Mouse (Mus musculus) midbrain, embryonic 11.5 days (tissue): ENCODE measurements around the gene Anapc15-ps. TPM values are rescaled to one million over a fixed set of nuclear protein-coding genes. Genes with fewer than 3 reads are reported as not detected.
"Not testable (repeated sequence)": the region's sequence is repeated elsewhere in the genome, so short reads cannot be mapped to it uniquely, and the experiment has no call there.

Source experiments
- ATAC-seq: fragments of 200-750 bp; cut with Nextera tagmentation; 2 replicates; pipeline ENCODE4 v1.8.0; 2017; ENCODE audit warnings: moderate TSS enrichment, moderate library complexity; ENCODE audit not compliant: low FRiP score
- DNase-seq: peaks from one replicate; pipeline ENCODE4 v3.0.0; 2015; ENCODE audit warnings: low spot score; ENCODE audit errors: missing footprints
- H3K27ac ChIP-seq: fragments of 300-500 bp; sonication (generic); 2 replicates; pipeline ENCODE4 v1.5.1; 2014; ENCODE audit warnings: low read depth, low read length
- H3K27me3 ChIP-seq: fragments of 300-500 bp; sonication (generic); 2 replicates; pipeline ENCODE4 v1.6.1; 2014; ENCODE audit warnings: mild to moderate bottlenecking, low read length, moderate library complexity, mixed read lengths; ENCODE audit not compliant: control insufficient read depth, insufficient read depth
- H3K36me3 ChIP-seq: fragments of 300-500 bp; sonication (generic); 2 replicates; pipeline ENCODE4 v1.6.1; 2014; ENCODE audit warnings: mild to moderate bottlenecking, low read length, moderate library complexity, mixed read lengths; ENCODE audit not compliant: control insufficient read depth, insufficient read depth
- H3K4me1 ChIP-seq: fragments of 300-500 bp; sonication (generic); 2 replicates; pipeline ENCODE4 v1.6.1; 2014; ENCODE audit warnings: low read length; ENCODE audit not compliant: control insufficient read depth, insufficient read depth
- H3K4me2 ChIP-seq: fragments of 300-500 bp; sonication (generic); 2 replicates; pipeline ENCODE4 v1.6.1; 2014; ENCODE audit warnings: mild to moderate bottlenecking, moderate library complexity
- H3K4me3 ChIP-seq: fragments of 300-500 bp; sonication (generic); 2 replicates; pipeline ENCODE4 v1.5.1; 2014; ENCODE audit warnings: low read depth, low read length
- H3K9ac ChIP-seq: fragments of 300-500 bp; sonication (generic); 2 replicates; pipeline ENCODE4 v1.6.1; 2014; ENCODE audit warnings: low read length
- H3K9me3 ChIP-seq: fragments of 300-500 bp; sonication (generic); 2 replicates; pipeline ENCODE4 v1.6.1; 2016; ENCODE audit warnings: low read length; ENCODE audit not compliant: control insufficient read depth
- WGBS: fragments of 180-500 bp; shearing (Covaris S2); extraction: QIAGEN DNeasy Blood & Tissue Kit; methylation state at CpG from one replicate; pipeline ENCODE4 v1.1.7; 2014; 5-methylcytosine and 5-hydroxymethylcytosine counted together
- polyA plus RNA-seq: library from polyadenylated mRNA; unstranded; fragments of >200 nt; fragmentation: Nextera tagmentation; extraction: Ambion mirVana; gene quantifications from 2 replicates; pipeline ENCODE4 v1.2.1, GENCODE M21; 2014

Anapc15-ps gene
- polyA plus RNA-seq, 1 experiment from 2014 or later: not detected

DNA sequence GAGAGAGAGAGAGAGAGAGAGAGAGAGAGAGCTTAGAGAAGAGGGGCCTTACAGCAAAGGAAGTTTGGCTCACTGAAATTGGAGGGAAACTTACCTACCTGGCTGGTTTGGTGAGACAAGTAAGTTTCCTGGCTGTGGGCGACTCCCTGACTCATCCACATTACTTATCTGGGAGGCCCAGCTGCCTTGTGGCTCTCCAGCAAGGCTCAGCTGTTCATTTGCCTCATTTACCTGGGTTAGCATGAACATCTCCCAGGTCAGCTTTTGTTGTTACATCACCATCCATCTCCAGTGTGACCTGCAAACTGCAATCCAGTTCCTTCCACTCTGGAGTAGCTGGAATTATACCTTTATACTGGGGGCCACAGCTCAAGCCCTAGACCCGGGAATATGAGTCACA lies 41.7 kb downstream of the Anapc15-ps start:
- Histone ChIP-seq H3K4me3 (no peak overlapping the region), H3K9me3 (no peaks in the 10 kb centered on the region), H3K27me3 (no peaks in the 10 kb centered on the region), H3K27ac (no peak overlapping the region; the same call in 1 of the 2 replicates), H3K9ac (no peak overlapping the region), H3K36me3 (no peaks in the 10 kb centered on the region), H3K4me2 (no peak overlapping the region), H3K4me1 (no peaks in the 10 kb centered on the region)
- ATAC-seq (no peak), DNase-seq (no peak)
- WGBS: 63% methylated on average over 2 of the region's 2 CpGs

DNA sequence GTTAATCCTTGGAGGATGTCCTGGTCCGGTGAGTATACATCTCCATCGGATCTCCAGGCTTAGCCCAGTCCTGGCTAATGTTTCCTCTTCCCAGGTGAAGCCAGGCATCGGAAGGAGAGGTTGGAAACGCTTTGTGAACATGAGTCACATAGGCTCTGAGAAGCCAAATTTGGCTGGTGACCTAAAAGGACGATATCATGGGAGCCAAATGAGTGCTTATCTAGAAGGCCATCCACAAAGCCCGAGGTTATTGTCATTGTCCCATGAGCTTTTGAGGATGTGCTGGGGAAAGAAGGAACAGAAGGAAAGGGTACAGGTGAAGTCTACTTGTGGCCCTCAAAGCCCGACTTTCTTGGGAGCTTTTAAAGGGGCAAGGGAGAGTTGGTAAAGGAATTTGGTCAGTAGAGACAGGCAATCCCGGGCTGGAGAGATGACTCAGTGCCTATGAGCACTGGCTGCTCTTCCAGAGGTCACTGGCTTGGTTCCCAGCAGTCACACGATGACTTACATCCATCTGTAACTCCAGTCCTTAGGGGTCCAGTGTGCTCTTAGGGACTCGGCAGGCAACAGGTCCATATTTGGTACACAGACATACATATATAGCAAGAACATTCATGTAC lies 42.4 kb downstream of the Anapc15-ps start:
- 83% methylated on average over 10 of the region's 10 CpGs for WGBS
- H3K27ac ChIP-seq: peak overlapping the region; percentile 14; the same call in 1 of the 2 replicates
- no peak overlapping the region for H3K4me2 ChIP-seq
- no peak overlapping the region for H3K9ac ChIP-seq
- H3K9me3 ChIP-seq: no peaks in the 10 kb centered on the region
- ATAC-seq (no peak), DNase-seq (no peak)
- H3K4me3 ChIP-seq: no peak overlapping the region
- no peaks in the 10 kb centered on the region for H3K36me3 ChIP-seq
- H3K27me3 ChIP-seq: no peaks in the 10 kb centered on the region
- no peaks in the 10 kb centered on the region for H3K4me1 ChIP-seq

DNA sequence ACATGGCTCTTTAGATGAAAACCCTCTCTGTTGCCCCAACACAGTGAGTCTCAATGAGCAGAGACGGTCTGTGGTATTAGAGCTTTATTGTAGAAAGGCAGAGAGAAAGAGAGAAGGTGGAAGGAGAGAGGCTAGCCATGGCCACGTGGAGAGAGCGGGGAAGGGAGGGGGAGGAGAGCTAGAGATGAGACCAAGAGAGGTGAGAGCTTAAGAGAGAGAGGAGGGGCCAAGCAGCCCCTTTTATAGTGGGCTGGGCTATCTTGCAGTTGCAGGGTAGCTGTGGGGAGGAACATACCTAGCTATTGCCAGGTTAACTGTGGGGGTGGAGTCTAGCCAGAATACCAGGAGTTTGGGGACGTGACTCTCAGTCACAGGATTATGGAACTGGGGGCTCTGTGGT lies 43.1 kb downstream of the Anapc15-ps start:
- not testable (repeated sequence) for H3K9me3 ChIP-seq, H3K27ac ChIP-seq, H3K36me3 ChIP-seq, H3K27me3 ChIP-seq, H3K9ac ChIP-seq, H3K4me1 ChIP-seq, H3K4me2 ChIP-seq, DNase-seq, ATAC-seq, H3K4me3 ChIP-seq
- 71% methylated on average over 4 of the region's 4 CpGs for WGBS

DNA sequence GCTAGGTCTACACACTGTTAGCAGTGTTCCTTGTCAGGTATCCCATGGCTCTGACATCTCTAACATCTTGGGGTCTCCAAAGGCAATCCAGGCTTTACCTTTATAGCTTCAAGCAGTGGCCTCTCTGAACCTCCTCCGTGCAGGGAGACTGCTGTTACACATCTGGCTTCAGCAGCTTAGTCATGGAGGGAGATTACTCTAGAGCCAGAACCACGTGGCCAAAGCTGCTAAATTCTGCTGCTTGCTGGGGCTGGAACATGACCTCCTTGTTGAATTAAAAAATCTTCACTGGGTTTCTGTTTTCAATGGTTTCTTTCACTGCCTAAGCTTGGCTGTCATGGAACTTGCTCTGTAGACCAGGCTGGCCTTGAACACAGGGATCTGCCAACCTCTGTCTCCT lies 44.9 kb downstream of the Anapc15-ps start:
- DNase-seq: no peak
- Histone ChIP-seq H3K9me3 (no peaks in the 10 kb centered on the region), H3K27me3 (no peaks in the 10 kb centered on the region), H3K4me2 (no peak overlapping the region), H3K4me1 (peaks cover 3% of the 10 kb centered on the region), H3K9ac (no peak overlapping the region), H3K4me3 (no peak overlapping the region), H3K36me3 (no peaks in the 10 kb centered on the region), H3K27ac (no peak overlapping the region)
- ATAC-seq: no peak
- WGBS: 64% methylated on average over 2 of the region's 2 CpGs

DNA sequence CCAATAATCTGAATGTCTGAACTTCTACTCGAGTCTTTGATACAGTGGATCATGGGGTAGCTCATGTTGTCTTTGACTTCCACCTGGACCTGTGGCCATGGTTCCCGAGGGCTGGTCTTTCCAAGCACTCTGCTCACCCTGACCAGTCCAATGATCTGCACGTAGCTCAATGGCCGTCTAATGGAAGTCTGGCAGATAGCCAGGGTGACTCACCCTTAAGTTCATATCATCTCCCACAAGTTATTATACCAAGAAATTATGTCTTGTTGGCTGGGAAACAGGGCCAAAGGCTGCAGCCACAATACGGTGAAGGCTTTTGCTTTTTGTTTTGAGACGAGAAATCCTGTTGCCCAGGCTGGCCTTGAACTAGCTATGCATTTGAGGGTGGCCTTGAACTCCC lies 45.9 kb downstream of the Anapc15-ps start:
- ATAC-seq: no peak
- Histone ChIP-seq H3K36me3 (no peaks in the 10 kb centered on the region), H3K27me3 (no peaks in the 10 kb centered on the region), H3K27ac (no peak overlapping the region), H3K9ac (no peak overlapping the region), H3K9me3 (no peaks in the 10 kb centered on the region), H3K4me3 (no peak overlapping the region), H3K4me2 (no peak overlapping the region), H3K4me1 (peaks cover 8% of the 10 kb centered on the region)
- WGBS: 93% methylated on average over 6 of the region's 6 CpGs
- no peak for DNase-seq

DNA sequence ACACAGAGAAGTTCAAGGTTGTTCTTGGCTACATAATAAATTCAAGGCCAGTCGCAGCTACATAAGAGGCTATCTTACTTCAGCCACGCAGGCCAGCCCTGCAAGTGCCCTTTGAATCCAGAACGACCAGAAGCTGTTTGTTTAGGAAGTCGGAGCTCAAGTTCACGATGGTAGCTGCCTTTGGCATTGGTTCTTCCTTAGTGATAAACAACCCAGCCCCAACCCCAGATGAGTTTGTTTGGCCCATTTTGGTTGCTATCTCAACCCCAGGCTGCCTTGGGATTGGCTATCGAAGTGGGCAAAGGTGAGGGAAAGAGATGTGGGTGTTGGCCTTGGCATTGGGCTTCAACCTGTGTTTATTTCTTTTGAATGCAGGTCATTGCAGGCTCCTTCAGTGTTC lies 48.0 kb downstream of the Anapc15-ps start:
- DNase-seq (no peak), ATAC-seq (no peak)
- H3K27me3 ChIP-seq: no peaks in the 10 kb centered on the region
- H3K4me3 ChIP-seq: no peak overlapping the region
- peaks cover 8% of the 10 kb centered on the region for H3K4me1 ChIP-seq
- no peak overlapping the region for H3K9ac ChIP-seq
- no peak overlapping the region for H3K4me2 ChIP-seq
- no peaks in the 10 kb centered on the region for H3K9me3 ChIP-seq
- 85% methylated on average over 6 of the region's 6 CpGs for WGBS
- no peaks in the 10 kb centered on the region for H3K36me3 ChIP-seq
- no peak overlapping the region for H3K27ac ChIP-seq

DNA sequence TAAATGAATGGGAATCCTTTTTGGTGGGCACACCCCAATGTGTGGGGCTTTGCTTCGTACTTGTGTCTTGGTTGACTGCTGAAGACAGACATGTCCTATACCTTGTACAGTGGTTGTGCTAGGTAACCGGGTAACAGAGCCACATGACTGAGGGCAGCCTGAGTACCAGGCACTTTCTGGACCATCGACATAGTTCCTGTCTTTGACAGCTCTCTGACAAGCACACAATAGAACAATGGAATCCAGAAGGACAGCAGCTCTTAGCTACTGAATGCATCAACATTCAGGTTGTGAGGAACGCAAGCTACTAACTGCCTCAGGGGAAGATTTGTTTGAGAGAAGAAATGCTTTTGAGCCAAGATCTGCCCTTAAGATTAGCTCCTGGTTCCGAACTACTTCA lies 49.2 kb downstream of the Anapc15-ps start:
- DNase-seq: no peak
- Histone ChIP-seq H3K9ac (no peak overlapping the region), H3K9me3 (no peaks in the 10 kb centered on the region), H3K27me3 (no peaks in the 10 kb centered on the region), H3K4me3 (no peak overlapping the region), H3K36me3 (no peaks in the 10 kb centered on the region), H3K27ac (no peak overlapping the region), H3K4me2 (no peak overlapping the region), H3K4me1 (peaks cover 17% of the 10 kb centered on the region)
- 0 out of 2 replicates have a peak, but pooled peaks have one; percentile 29 for ATAC-seq
- 41% methylated on average over 5 of the region's 5 CpGs for WGBS

DNA sequence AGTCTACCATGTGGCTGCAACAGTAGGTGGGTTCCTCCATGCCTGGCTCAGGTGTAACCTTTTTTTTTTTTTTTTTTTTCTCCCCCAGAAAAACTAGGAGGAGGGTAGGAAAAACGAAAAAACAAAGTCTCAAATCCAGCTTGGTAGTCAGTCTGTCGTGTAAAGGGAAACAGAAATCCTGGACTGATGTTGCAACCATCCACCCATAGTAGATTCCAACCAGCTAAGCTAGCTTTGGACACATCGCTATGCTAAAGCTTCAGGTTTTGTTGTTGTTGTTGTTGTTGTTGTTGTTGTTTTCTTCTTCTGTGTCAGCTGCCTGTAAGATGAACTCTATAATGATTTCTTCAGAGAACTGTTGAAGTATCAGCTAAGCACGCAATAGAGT lies 49.7 kb downstream of the Anapc15-ps start:
- Histone ChIP-seq H3K4me2 (no peak overlapping the region), H3K9me3 (no peaks in the 10 kb centered on the region), H3K4me1 (peaks cover 17% of the 10 kb centered on the region), H3K9ac (no peak overlapping the region), H3K27me3 (no peaks in the 10 kb centered on the region), H3K4me3 (no peak overlapping the region), H3K27ac (no peak overlapping the region), H3K36me3 (no peaks in the 10 kb centered on the region)
- ATAC-seq (no peak), DNase-seq (no peak)
- WGBS: 50% methylated on average over 4 of the region's 4 CpGs
